Mouse (Mus musculus) hindbrain, postnatal 0 days (tissue): ENCODE measurements at regions not wholly inside any gene's neighbourhood (a gene's known extent, or its start where the extent isn't known, plus 50 kb on each side); places are given as distances from the start of the nearest gene placed in this dataset.
A peak's percentile ranks its signal among the peaks of the same experiment; 100 is the strongest.

Source experiments
- ATAC-seq: fragments of 200-750 bp; cut with Nextera tagmentation; 2 replicates; pipeline ENCODE4 v1.8.0; 2017; ENCODE audit warnings: mild to moderate bottlenecking, moderate TSS enrichment, moderate library complexity
- DNase-seq: peaks from one replicate; pipeline ENCODE4 v3.0.0-alpha.2; 2015; ENCODE audit warnings: low spot score
- H3K27ac ChIP-seq: fragments of 300-500 bp; sonication (generic); 2 replicates; pipeline ENCODE4 v1.5.1; 2014; ENCODE audit warnings: mild to moderate bottlenecking
- H3K27me3 ChIP-seq: fragments of 300-500 bp; sonication (generic); 2 replicates; pipeline ENCODE4 v1.6.1; 2014; ENCODE audit warnings: low read length, mixed read lengths; ENCODE audit not compliant: insufficient read depth
- H3K36me3 ChIP-seq: fragments of 300-500 bp; sonication (generic); 2 replicates; pipeline ENCODE4 v1.6.1; 2014; ENCODE audit warnings: low read length, mixed read lengths; ENCODE audit not compliant: insufficient read depth
- H3K4me1 ChIP-seq: fragments of 300-500 bp; sonication (generic); 2 replicates; pipeline ENCODE4 v1.6.1; 2014; ENCODE audit warnings: antibody characterized with exemption, low read length, mixed read lengths; ENCODE audit not compliant: insufficient read depth
- H3K4me2 ChIP-seq: fragments of 300-500 bp; sonication (generic); 2 replicates; pipeline ENCODE4 v1.6.1; 2014; ENCODE audit warnings: low read depth, mild to moderate bottlenecking, low read length, moderate library complexity, mixed read lengths
- H3K4me3 ChIP-seq: fragments of 300-500 bp; sonication (generic); 2 replicates; pipeline ENCODE4 v1.5.1; 2014; ENCODE audit warnings: low read length
- H3K9ac ChIP-seq: fragments of 300-500 bp; sonication (generic); replicated peaks from 2 replicates; pipeline ENCODE4 v1.6.1; 2014; ENCODE audit warnings: mild to moderate bottlenecking, low read length, moderate library complexity, mixed read lengths
- H3K9me3 ChIP-seq: fragments of 300-500 bp; sonication (generic); 2 replicates; pipeline ENCODE4 v1.6.1; 2016; ENCODE audit warnings: low read length, mixed read lengths
- CTCF ChIP-seq: IDR thresholded peaks from 2 replicates; pipeline ENCODE4 v1.5.1; 2016; ENCODE audit warnings: antibody characterized with exemption, control low read depth, low read depth
- WGBS: fragments of 180-500 bp; shearing (Covaris S2); extraction: QIAGEN DNeasy Blood & Tissue Kit; methylation state at CpG from one replicate; pipeline ENCODE4 v1.1.7; 2014; 5-methylcytosine and 5-hydroxymethylcytosine counted together

DNA sequence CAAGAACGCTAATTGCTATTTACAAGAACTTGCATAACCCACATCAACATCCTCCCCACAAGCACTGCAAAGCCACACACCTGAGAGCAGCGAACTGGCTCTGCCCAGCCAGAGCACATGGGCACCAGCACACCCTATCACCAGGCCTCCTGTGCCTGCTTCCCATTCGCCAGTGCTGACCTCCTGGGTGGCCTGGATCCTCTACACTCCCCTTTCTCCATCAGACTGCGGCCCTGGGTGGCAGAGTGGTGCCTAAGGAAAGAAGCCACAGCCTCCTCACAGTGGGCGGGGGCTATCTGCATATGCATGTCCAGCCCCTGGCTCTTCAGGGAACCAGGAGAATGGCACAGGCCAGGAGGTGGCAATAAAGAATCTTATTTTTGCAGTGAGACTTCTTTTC, 187.9 kb upstream of the Klf14 start:
- WGBS = 45% methylated on average over 5 of the region's 5 CpGs
- no peak overlapping the region for H3K4me3 ChIP-seq

DNA sequence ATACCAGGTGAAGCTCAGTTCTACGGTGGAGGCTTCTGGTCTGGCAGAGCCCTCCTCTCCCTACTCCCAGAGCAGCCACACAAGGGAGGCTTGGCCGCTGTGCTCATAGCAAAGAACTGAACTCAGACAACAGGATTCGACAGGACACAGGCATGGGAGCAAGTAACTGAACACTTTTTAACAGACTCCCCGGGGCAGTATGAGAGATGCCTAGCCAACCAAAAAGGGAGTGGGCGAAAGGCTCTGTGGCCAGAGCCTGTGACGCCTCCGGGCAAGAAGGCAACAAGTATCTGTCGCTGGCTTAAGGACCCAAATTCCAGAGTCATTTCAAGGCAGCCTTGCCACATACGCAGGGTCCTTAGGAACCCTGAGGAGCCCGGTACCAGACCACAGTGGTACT, 188.8 kb upstream of the Klf14 start:
- Histone ChIP-seq H3K27me3 (no peaks in the 10 kb centered on the region), H3K36me3 (no peaks in the 10 kb centered on the region), H3K4me1 (no peaks in the 10 kb centered on the region), H3K4me2 (no peak overlapping the region), H3K4me3 (no peak overlapping the region), H3K9ac (no peak overlapping the region), H3K9me3 (no peaks in the 10 kb centered on the region), H3K27ac (no peak overlapping the region)
- no peak for ATAC-seq
- TF ChIP-seq CTCF = no peak
- WGBS = 79% methylated on average over 10 of the region's 10 CpGs
- no peak for DNase-seq

More for the DNA sequence above, 187.9 kb upstream of the Klf14 start:
- Histone ChIP-seq H3K4me2 (no peak overlapping the region), H3K27me3 (no peaks in the 10 kb centered on the region), H3K27ac (no peak overlapping the region), H3K9me3 (no peaks in the 10 kb centered on the region), H3K36me3 (no peaks in the 10 kb centered on the region), H3K4me1 (no peaks in the 10 kb centered on the region), H3K9ac (no peak overlapping the region)
- ATAC-seq = no peak
- no peak for TF ChIP-seq CTCF
- no peak for DNase-seq

DNA sequence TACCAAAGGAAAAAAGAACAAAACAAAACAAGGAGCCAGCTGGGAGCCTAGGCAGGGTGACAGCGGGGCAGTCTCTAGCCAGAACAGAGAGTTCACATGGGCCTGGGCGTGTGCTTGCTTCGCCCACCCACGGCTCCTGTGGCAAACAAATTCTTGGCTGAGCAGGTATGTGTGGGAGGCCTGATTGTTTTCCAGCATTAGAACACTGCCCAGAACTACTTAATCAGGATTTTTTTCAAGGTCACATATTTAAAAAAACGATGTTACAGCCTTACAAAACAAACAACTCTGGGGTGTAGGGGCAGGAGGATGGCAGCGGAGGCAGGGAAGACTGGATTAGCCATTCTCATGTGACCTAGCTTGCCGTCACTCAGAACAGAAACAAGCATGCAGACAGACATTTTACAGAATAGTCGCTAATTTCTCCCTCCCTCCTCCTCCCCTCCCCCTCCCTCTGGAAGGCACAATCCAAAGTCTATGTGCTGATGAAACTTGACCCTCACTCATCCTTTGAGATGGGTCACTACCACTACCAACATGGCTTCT, 189.5 kb upstream of the Klf14 start:
- Histone ChIP-seq H3K27ac (no peak overlapping the region), H3K36me3 (no peaks in the 10 kb centered on the region), H3K27me3 (no peaks in the 10 kb centered on the region), H3K9me3 (no peaks in the 10 kb centered on the region), H3K4me3 (no peak overlapping the region), H3K4me2 (no peak overlapping the region), H3K9ac (no peak overlapping the region), H3K4me1 (no peaks in the 10 kb centered on the region)
- 64% methylated on average over 8 of the region's 8 CpGs for WGBS
- no peak for TF ChIP-seq CTCF
- ATAC-seq (no peak), DNase-seq (no peak)

DNA sequence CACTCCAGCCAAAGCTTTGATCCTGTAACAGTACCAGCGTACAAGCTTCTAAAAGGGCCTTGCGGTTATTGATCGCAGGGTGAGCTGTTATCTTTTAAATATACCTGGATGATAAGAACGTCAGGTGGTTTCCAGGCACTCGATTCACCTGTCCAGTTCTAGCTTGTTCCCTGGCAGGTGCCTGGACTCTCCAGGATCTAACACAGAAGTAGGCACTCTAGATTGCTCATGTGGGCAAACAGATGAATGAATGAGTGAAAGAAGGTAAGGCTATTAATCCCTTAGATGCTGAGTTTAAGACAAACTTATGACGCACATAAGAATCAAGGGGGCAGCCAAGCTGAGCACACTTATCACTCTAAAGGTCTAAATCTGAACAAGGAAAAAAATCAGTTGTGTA, 190.3 kb upstream of the Klf14 start:
- WGBS = 96% methylated on average over 6 of the region's 6 CpGs
- Histone ChIP-seq H3K27me3 (no peaks in the 10 kb centered on the region), H3K4me3 (no peak overlapping the region), H3K36me3 (no peaks in the 10 kb centered on the region), H3K9me3 (no peaks in the 10 kb centered on the region), H3K4me2 (no peak overlapping the region), H3K9ac (no peak overlapping the region), H3K27ac (no peak overlapping the region), H3K4me1 (no peaks in the 10 kb centered on the region)
- no peak for TF ChIP-seq CTCF
- no peak for DNase-seq
- ATAC-seq = no peak

DNA sequence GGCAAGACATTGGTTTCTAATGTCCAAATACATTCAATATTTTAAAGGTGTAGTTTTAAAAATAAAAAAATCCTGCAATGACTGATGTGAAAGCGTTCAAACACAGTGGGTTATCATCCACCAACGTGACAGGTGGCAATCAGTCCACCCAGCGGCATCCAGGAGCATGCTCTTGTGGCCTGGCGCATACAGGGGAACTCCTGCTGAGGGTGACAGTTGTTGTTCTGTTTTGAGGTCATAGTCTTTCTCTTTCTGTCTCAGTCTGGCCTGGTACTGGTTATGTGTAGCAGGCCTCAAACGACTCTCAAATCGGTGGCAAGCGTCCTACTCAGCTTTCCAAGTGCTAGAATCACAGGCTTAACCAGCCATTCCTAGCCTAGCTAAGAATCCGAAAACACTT, 191.5 kb upstream of the Klf14 start:
- TF ChIP-seq CTCF = no peak
- no peaks in the 10 kb centered on the region for H3K27me3 ChIP-seq
- no peak overlapping the region for H3K4me3 ChIP-seq
- H3K36me3 ChIP-seq = no peaks in the 10 kb centered on the region
- H3K4me2 ChIP-seq = no peak overlapping the region
- H3K9me3 ChIP-seq = no peaks in the 10 kb centered on the region
- ATAC-seq = no peak
- H3K27ac ChIP-seq = no peak overlapping the region
- H3K9ac ChIP-seq = no peak overlapping the region
- no peaks in the 10 kb centered on the region for H3K4me1 ChIP-seq
- WGBS = 83% methylated on average over 8 of the region's 8 CpGs
- DNase-seq = no peak

DNA sequence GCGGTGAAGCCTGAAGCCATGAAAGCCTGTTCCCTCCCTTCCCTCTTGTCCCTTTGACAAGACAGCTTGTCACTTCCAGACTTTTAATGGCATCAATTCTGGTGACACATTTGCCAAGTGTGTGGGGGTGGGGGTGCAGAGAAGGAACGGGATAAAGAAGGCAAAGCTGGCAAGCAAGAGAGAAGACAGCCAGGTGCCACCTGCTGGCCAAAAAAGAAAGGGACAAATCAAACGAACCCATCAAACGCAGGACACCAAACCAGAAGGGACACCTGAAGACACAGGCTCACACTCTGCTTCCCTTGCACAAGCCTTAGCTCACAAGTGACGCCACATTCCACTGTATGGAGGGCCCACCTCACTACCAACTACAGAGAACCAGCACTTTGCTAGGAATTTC, 197.0 kb upstream of the Klf14 start:
- Histone ChIP-seq H3K4me2 (no peak overlapping the region), H3K4me1 (no peaks in the 10 kb centered on the region), H3K9me3 (no peaks in the 10 kb centered on the region), H3K4me3 (no peak overlapping the region), H3K36me3 (no peaks in the 10 kb centered on the region), H3K27me3 (no peaks in the 10 kb centered on the region), H3K9ac (no peak overlapping the region), H3K27ac (no peak overlapping the region)
- WGBS = 24% methylated on average over 5 of the region's 5 CpGs
- ATAC-seq (peak; percentile 44; the same call in 1 of the 2 replicates), DNase-seq (peak; percentile 75)
- peak; percentile 81 for TF ChIP-seq CTCF

DNA sequence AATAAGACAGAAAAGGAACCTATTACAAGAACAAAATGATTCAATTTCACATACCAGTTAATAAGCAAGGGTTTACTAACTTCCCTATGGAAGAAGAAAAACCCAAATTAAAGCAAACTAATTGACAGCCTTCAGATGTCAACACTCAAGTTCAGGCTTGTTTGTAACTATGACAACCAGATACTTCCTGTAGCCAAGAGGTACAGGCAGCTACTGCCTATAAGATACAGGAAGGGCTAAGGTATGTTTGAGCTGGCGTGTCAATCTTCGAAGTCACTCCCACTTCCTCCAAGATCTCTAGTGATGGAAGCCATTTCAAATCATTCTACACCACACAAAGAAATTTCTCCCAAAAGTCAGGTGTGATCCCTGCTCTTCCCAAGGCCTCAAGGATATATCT, 198.1 kb upstream of the Klf14 start:
- no peak overlapping the region for H3K4me3 ChIP-seq
- no peak for TF ChIP-seq CTCF
- no peaks in the 10 kb centered on the region for H3K9me3 ChIP-seq
- H3K27ac ChIP-seq = no peak overlapping the region
- H3K4me1 ChIP-seq = peaks cover 5% of the 10 kb centered on the region; the same call in 1 of the 2 replicates
- no peaks in the 10 kb centered on the region for H3K27me3 ChIP-seq
- H3K36me3 ChIP-seq = no peaks in the 10 kb centered on the region
- no peak overlapping the region for H3K9ac ChIP-seq
- DNase-seq = no peak
- ATAC-seq = no peak
- no peak overlapping the region for H3K4me2 ChIP-seq
- WGBS = 94% methylated on average over 2 of the region's 2 CpGs
